Mouse (Mus musculus) midbrain, embryonic 11.5 days (tissue): ENCODE results near the gene Acot9. TPM values are rescaled to one million over a fixed set of nuclear protein-coding genes. Genes with fewer than 3 reads are reported as not detected.

Experiments used
- ATAC-seq: fragments of 200-750 bp; cut with Nextera tagmentation; 2 replicates; pipeline ENCODE4 v1.8.0; 2017; ENCODE audit warnings: moderate TSS enrichment, moderate library complexity; ENCODE audit not compliant: low FRiP score
- DNase-seq: peaks from one replicate; pipeline ENCODE4 v3.0.0; 2015; ENCODE audit warnings: low spot score; ENCODE audit errors: missing footprints
- H3K27ac ChIP-seq: fragments of 300-500 bp; sonication (generic); 2 replicates; pipeline ENCODE4 v1.5.1; 2014; ENCODE audit warnings: low read depth, low read length
- H3K27me3 ChIP-seq: fragments of 300-500 bp; sonication (generic); 2 replicates; pipeline ENCODE4 v1.6.1; 2014; ENCODE audit warnings: mild to moderate bottlenecking, low read length, moderate library complexity, mixed read lengths; ENCODE audit not compliant: control insufficient read depth, insufficient read depth
- H3K36me3 ChIP-seq: fragments of 300-500 bp; sonication (generic); 2 replicates; pipeline ENCODE4 v1.6.1; 2014; ENCODE audit warnings: mild to moderate bottlenecking, low read length, moderate library complexity, mixed read lengths; ENCODE audit not compliant: control insufficient read depth, insufficient read depth
- H3K4me1 ChIP-seq: fragments of 300-500 bp; sonication (generic); 2 replicates; pipeline ENCODE4 v1.6.1; 2014; ENCODE audit warnings: low read length; ENCODE audit not compliant: control insufficient read depth, insufficient read depth
- H3K4me2 ChIP-seq: fragments of 300-500 bp; sonication (generic); 2 replicates; pipeline ENCODE4 v1.6.1; 2014; ENCODE audit warnings: mild to moderate bottlenecking, moderate library complexity
- H3K4me3 ChIP-seq: fragments of 300-500 bp; sonication (generic); 2 replicates; pipeline ENCODE4 v1.5.1; 2014; ENCODE audit warnings: low read depth, low read length
- H3K9ac ChIP-seq: fragments of 300-500 bp; sonication (generic); 2 replicates; pipeline ENCODE4 v1.6.1; 2014; ENCODE audit warnings: low read length
- H3K9me3 ChIP-seq: fragments of 300-500 bp; sonication (generic); 2 replicates; pipeline ENCODE4 v1.6.1; 2016; ENCODE audit warnings: low read length; ENCODE audit not compliant: control insufficient read depth
- WGBS: fragments of 180-500 bp; shearing (Covaris S2); extraction: QIAGEN DNeasy Blood & Tissue Kit; methylation state at CpG from one replicate; pipeline ENCODE4 v1.1.7; 2014; 5-methylcytosine and 5-hydroxymethylcytosine counted together
- polyA plus RNA-seq: library from polyadenylated mRNA; unstranded; fragments of >200 nt; fragmentation: Nextera tagmentation; extraction: Ambion mirVana; gene quantifications from 2 replicates; pipeline ENCODE4 v1.2.1, GENCODE M21; 2014

The Acot9 gene
- 23.6 and 25.9 TPM in 2 replicates for polyA plus RNA-seq

- Histone ChIP-seq H3K4me1 (no peaks in the 10 kb centered on the region), H3K27ac (no peak within 1 kb of the TSS), H3K4me3 (peak within 1 kb of the TSS; percentile 42), H3K27me3 (no peaks in the 10 kb centered on the region), H3K9me3 (no peaks in the 10 kb centered on the region), H3K36me3 (no peaks in the 10 kb centered on the region), H3K9ac (peak within 1 kb of the TSS; percentile 44; the same call in 1 of the 2 replicates), H3K4me2 (peak within 1 kb of the TSS; percentile 50)
- ATAC-seq (peak; percentile 100), DNase-seq (peak; percentile 92)
- WGBS, result 17% methylated on average over 35 of the region's 37 CpGs
Measured at GRCm38 (mm10) chrX:155262235-155262914, at the start of gene Acot9. Gene Acot9 (plus strand): TSS chrX:155262443.

- no peak for ATAC-seq
- WGBS, result 89% methylated on average over 5 of the region's 5 CpGs
- Histone ChIP-seq H3K4me2 (no peak overlapping the region), H3K4me3 (no peak overlapping the region), H3K27ac (no peak overlapping the region), H3K4me1 (no peaks in the 10 kb centered on the region), H3K27me3 (no peaks in the 10 kb centered on the region), H3K36me3 (no peaks in the 10 kb centered on the region), H3K9me3 (no peaks in the 10 kb centered on the region), H3K9ac (no peak overlapping the region)
- DNase-seq, result no peak
Measured at GRCm38 (mm10) chrX:155214291-155215136, 47.7 kb upstream of the Acot9 start.

GRCm38 (mm10) chrX:155215501-155216248 is 46.6 kb upstream of the Acot9 start:
- Histone ChIP-seq H3K9ac (peak overlapping the region; percentile 60), H3K27me3 (no peaks in the 10 kb centered on the region), H3K9me3 (no peaks in the 10 kb centered on the region), H3K4me3 (peak overlapping the region; percentile 41), H3K36me3 (no peaks in the 10 kb centered on the region), H3K4me2 (peak overlapping the region; percentile 44), H3K27ac (no peak overlapping the region), H3K4me1 (no peaks in the 10 kb centered on the region)
- ATAC-seq, result peak; percentile 74
- WGBS, result 30% methylated on average over 21 of the region's 24 CpGs
- peak; percentile 88 for DNase-seq

- ATAC-seq (peak; percentile 99), DNase-seq (peak; percentile 96)
- Histone ChIP-seq H3K27ac (no peak within 1 kb of the TSS), H3K4me1 (no peaks in the 10 kb centered on the region), H3K36me3 (no peaks in the 10 kb centered on the region), H3K4me2 (peak within 1 kb of the TSS; percentile 44), H3K9me3 (no peaks in the 10 kb centered on the region), H3K9ac (peak within 1 kb of the TSS; percentile 60), H3K27me3 (no peaks in the 10 kb centered on the region), H3K4me3 (peak within 1 kb of the TSS; percentile 41)
- 13% methylated on average over 26 of the region's 26 CpGs for WGBS
Measured at GRCm38 (mm10) chrX:155216271-155216670, 46.0 kb upstream of the Acot9 start, which contains the start of gene Sat1. Gene Sat1 (minus strand): TSS chrX:155216449.

- no peak overlapping the region for H3K4me3 ChIP-seq
- H3K27ac ChIP-seq, result no peak overlapping the region
- no peak overlapping the region for H3K4me2 ChIP-seq
- no peak for DNase-seq
- H3K9ac ChIP-seq, result no peak overlapping the region
- H3K9me3 ChIP-seq, result no peaks in the 10 kb centered on the region
- WGBS, result 85% methylated on average over 2 of the region's 2 CpGs
- ATAC-seq, result no peak
- no peaks in the 10 kb centered on the region for H3K27me3 ChIP-seq
- no peaks in the 10 kb centered on the region for H3K36me3 ChIP-seq
- H3K4me1 ChIP-seq, result no peaks in the 10 kb centered on the region
Measured at GRCm38 (mm10) chrX:155218277-155218676, 44.0 kb upstream of the Acot9 start.

GRCm38 (mm10) chrX:155256856-155257255 is 5.4 kb upstream of the Acot9 start:
- ATAC-seq (no peak), DNase-seq (no peak)
- Histone ChIP-seq H3K27me3 (no peaks in the 10 kb centered on the region), H3K9me3 (no peaks in the 10 kb centered on the region), H3K4me2 (no peak overlapping the region), H3K4me1 (no peaks in the 10 kb centered on the region), H3K9ac (no peak overlapping the region), H3K36me3 (no peaks in the 10 kb centered on the region), H3K27ac (no peak overlapping the region), H3K4me3 (no peak overlapping the region)

- Histone ChIP-seq H3K27me3 (no peaks in the 10 kb centered on the region), H3K27ac (no peak overlapping the region), H3K4me2 (peak overlapping the region; percentile 50), H3K36me3 (no peaks in the 10 kb centered on the region), H3K9me3 (no peaks in the 10 kb centered on the region), H3K4me1 (no peaks in the 10 kb centered on the region), H3K4me3 (peak overlapping the region; percentile 42), H3K9ac (no peak overlapping the region)
- no peak for DNase-seq
- 30% methylated on average over 1 of the region's 1 CpGs for WGBS
- ATAC-seq, result no peak
Measured at GRCm38 (mm10) chrX:155262915-155263252, 641 bp downstream of the Acot9 start.

GRCm38 (mm10) chrX:155278483-155278882 is 16.2 kb downstream of the Acot9 start:
- no peak for ATAC-seq
- Histone ChIP-seq H3K4me1 (no peaks in the 10 kb centered on the region), H3K4me3 (no peak overlapping the region), H3K9me3 (no peaks in the 10 kb centered on the region), H3K27ac (no peak overlapping the region), H3K36me3 (no peaks in the 10 kb centered on the region), H3K27me3 (no peaks in the 10 kb centered on the region), H3K9ac (no peak overlapping the region), H3K4me2 (no peak overlapping the region)
- 77% methylated on average over 4 of the region's 4 CpGs for WGBS
- DNase-seq, result no peak
